Mouse (Mus musculus) left cerebral cortex, adult 18-20 months (tissue): ENCODE results near the gene Nell2. TPM values are rescaled to one million over a fixed set of nuclear protein-coding genes. Genes with fewer than 3 reads are reported as not detected.
A peak's percentile ranks its signal among the peaks of the same experiment; 100 is the strongest.

Experiments
- DNase-seq, 2 experiments: peaks; one replicate each; pipeline ENCODE4 v3.0.0; 2021 to 2022; ENCODE audit warnings: low spot score in 2 of 2, mixed read lengths in 1 of 2
- total RNA-seq, 2 experiments: library from RNA; stranded (reverse); gene quantifications; 2 replicates each; pipeline ENCODE4 v1.2.3; 2021

The Nell2 gene
- total RNA-seq, 2 experiments from 2014 or later: 483 to 499 TPM

GRCm38 (mm10) chr15:95481585-95481984 lies 46.8 kb downstream of the Nell2 start:
- no peak for DNase-seq

GRCm38 (mm10) chr15:95476440-95476839 lies 51.9 kb downstream of the Nell2 start:
- no peak for DNase-seq

DNA sequence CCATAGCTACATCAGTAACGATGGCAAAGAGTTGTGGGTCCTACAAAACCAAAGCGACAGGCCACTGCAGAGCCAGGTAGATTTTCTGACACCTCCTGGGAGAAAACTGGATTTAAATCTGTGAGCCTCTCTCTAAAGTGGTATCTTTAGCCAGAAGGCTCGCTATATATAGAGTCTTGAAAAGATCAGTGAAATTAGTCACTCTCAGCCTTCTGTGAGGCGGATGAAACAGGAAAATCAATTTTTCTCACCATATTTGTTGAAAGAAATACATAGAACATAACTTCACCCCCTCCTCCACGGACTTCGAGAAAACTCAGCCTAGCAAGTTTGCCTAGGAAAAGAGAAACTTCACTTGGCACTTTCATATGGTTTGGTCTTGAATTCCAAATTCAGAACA lies 54.4 kb downstream of the Nell2 start:
- no peak for DNase-seq

- DNase-seq: no peak
These were observed 61.2 kb downstream of the Nell2 start for GRCm38 (mm10) chr15:95467195-95467594.

DNA sequence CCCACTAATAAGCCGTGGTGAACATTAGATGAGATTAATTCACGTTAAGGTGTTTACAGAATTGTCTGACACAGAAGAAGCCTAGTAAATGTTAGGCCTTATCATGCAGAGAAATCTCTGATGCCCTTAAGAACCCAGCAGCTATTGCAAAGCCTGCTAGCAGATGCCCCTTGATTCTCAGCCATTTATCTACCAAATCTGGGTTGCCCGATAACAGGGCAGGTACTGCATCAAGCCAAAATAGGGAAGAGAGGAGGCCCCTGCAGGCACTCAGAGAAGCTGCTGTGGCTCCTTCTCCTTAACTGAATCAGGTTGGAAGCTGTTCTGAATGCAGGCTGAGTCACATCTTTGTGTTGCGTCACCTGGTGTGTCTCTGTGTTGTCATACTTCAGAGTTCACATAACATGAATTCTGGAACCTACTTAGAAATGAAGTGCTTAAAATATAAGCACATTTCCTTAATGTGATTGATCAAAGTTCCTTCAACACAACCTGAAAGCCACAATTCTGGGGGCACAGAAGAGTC lies 68.3 kb downstream of the Nell2 start:
- DNase-seq: no peak

DNA sequence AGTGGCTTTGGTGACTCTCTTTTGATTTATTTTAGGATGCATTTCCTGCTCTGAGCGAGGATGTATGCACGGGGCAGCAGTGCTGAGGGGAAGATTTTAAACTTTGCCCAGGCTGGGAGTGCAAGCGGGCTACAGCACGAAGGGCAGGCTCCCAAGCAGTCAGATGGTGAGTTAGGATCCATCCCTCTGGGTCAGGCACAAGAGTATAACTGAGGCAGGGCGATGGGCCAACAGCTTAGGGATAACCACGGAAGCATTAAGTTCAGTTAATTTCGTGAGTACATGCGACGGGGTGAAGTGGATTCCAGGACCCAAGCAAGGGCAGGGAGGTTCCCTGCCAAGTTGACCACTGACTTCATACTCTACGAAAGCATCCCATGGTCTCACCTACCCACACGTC lies 83.8 kb downstream of the Nell2 start:
- DNase-seq: no peak

DNA sequence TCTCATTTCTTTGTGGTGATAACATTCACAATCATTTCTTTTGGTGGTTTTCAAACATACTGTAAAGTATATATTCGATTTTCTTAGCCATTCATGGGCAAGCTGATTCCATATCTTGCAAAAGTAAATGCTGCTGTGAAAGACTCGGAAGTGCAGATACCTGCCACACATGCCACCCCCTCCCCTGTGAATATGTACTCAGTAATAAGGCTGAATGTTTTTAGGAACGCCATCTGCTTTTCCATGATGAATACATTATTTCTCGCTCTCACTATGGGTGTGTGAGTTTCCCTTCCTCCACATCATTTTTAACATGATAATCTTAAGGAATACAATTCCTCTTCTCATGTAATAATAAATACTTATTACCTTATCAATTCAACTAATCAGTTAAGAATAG lies 90.6 kb downstream of the Nell2 start:
- DNase-seq: no peak

- DNase-seq: no peak
These were observed 92.1 kb downstream of the Nell2 start for GRCm38 (mm10) chr15:95436261-95436660.

DNA sequence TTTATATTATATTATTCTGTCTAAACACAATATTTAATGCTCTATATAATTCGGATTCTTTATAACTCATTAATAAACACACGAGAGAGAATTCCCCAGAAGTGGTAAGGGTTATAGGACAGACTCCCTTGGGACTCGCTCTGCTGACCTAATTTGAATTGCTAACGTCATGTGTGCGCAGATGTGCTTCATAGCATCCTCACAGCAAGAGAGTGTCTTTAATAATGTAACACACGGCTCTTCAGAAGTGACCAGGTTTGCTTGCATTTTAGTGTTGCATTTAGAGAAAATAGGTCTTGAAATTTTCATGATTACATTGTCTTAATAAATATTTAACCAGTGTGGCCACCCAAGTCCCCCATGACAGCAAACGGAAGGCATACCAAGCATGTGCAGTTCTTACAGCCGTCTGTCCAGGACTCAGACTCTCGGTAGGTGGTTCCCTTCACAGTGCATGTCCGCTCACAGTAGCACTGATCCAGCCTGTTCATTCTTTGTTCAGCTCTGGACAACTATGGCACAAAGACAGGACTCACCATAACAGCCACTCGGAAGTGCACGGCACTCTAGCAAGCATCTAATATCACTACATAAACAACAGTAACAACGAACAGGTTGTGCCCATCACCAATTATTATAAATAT lies 97.1 kb downstream of the Nell2 start:
- DNase-seq: no peak

GRCm38 (mm10) chr15:95430000-95430399 lies 98.4 kb downstream of the Nell2 start:
- DNase-seq: peak; percentile 12 to 59

GRCm38 (mm10) chr15:95428003-95428663 lies 100.2 kb downstream of the Nell2 start:
- DNase-seq: no peak

GRCm38 (mm10) chr15:95425085-95425484 lies 103.3 kb downstream of the Nell2 start:
- DNase-seq: peak in 1 of 2 experiments; percentile 25

DNA sequence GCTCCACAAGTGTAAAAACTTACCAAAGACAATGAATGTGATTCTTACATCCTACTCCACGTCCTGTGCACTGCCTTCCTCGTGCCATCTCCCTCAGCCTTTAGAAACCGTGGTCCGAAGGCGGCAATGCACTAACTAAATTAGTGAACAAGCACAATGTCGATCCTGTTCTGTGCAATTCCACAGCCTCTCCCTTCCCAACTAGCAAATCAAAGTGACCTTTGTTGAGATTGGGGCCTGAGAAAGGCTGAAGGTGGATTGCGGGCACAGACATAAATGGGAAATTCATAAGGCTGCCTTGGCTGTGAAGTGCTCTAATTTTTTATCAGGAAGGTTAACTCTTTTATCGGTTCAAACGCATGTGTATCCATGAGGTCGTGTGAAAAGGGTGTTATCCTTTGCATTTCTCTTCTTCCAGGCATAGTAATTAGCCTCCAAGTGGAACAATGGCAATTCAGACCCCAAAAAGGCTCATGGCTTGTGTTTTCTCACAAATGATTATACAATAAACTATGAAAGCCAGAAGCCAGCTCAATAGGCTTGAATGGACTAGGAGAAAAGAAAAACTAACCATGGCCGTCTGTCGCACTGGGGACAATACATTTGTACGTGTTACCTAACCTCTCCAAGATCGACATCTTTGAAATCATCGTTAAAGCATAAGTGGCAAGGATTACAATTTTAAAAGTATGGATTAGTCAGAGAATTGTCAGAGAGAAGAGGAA lies 106.0 kb downstream of the Nell2 start:
- DNase-seq: no peak

- DNase-seq: no peak
These were observed 109.7 kb downstream of the Nell2 start for GRCm38 (mm10) chr15:95418641-95419040.

GRCm38 (mm10) chr15:95411949-95412741 lies 116.2 kb downstream of the Nell2 start:
- DNase-seq: no peak

- DNase-seq: no peak
These were observed 118.0 kb downstream of the Nell2 start for GRCm38 (mm10) chr15:95410213-95410843.

- DNase-seq: no peak
These were observed 138.0 kb downstream of the Nell2 start for GRCm38 (mm10) chr15:95390347-95390746.

DNA sequence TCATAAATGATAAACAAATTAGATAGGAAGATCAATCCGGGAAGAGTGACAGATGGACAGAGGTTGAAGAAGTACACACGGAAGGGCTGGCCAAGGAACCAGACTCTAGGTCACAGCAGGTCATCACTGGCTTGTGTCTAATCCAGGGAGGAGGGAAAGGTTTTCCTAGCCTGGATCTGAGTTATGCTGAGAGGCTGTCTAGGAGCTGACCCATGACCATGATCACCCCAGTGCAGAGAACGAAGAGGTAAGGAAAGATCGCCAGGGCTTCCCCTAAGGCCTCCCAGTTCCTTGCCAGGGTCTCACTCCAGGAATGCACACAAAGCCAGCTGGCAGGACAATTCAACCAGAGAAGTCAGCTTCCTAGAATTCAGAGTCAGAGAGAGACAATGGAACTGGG lies 139.4 kb downstream of the Nell2 start:
- no peak for DNase-seq

DNA sequence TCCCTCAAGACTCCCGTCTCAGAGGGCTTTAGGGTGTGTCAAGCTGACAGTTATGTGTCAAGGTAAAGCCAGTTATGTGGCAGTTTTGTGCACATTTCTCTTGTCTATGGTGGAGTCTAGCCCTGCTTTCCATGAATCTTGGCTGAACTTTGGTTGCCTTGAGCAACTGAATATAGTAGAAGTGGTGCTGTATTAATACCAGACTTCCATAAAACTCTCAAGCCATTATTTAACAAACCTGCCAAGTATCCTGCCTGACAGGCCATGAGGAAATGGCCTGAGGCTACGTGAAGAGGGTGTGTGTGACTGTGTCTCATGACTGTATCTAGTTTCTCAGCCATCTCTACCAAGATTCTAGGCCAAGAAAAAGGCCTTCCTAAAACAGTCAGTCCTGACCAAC lies 147.5 kb downstream of the Nell2 start:
- no peak for DNase-seq

DNA sequence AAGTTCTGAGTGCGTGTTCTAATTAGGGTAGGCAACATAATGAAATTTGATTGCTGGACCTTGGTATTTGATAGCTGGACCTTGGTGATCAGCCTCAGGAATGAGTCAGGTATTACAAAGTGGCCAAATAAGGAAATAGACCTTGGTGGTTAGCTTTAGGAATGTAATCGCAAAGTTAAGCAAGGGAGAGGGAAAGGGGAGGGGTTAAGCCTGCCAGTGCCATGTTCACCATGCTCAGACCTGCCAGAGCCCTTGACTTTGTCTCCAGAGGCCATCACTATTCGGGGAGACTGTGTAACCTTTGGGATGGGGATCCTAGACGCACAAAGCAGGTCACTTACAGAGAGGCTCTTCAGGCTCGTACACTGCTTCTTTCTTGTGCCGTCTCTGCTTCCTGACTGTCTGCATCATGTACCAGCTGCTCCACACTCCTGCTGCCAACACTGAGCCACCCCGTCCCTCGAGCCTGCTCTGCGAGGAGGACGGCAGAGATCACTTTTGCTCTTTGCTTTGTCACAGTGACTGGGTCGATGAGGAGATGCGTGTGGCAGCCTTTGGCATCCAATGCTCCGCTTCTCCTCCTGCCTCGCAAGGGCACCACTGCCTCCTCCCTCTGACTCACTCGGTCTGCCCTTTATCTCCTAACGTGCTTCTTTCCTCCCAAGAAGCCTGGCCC lies 157.5 kb downstream of the Nell2 start:
- peak; percentile 41 to 54 for DNase-seq
